ENCODE assay signal across 9 mouse cellular contexts in genomic region chr1:55192015-55192414, GRCm38 (mm10). TPM values are rescaled to one million over a fixed set of nuclear protein-coding genes. Genes with fewer than 3 reads are reported as not detected.
DNase-seq lines count a peak whose midpoint lies in the region; ATAC-seq and TF ChIP-seq lines count a peak whose summit lies in the region.
"Had no signal": no experiment of that assay in that cellular context is flagged by ENCODE, and none has a peak within 500 bp of the region (broad histone marks: within the 10 kb centered on the region; RNA-seq: fewer than 3 reads in every experiment).

No protein-coding gene starts in this region.

- DNase-seq in heart, adult 2 months, result no peak
- peak; percentile 65 for DNase-seq in brain, embryonic 14.5 days (ENCODE audit: low read depth)
- DNase-seq in hindbrain, embryonic 14.5 days (ENCODE audit: low spot score), result peak; percentile 44
- DNase-seq in left cerebral cortex, adult 18-20 months (ENCODE audit: low spot score in 2 of 2), result no peak
- no peak for DNase-seq in urinary bladder, postnatal 4 days (ENCODE audit: low spot score in 2 of 2)
- no peak for DNase-seq in adrenal gland, postnatal 10 days
- DNase-seq: right cerebral cortex, postnatal 4 days had no signal

- no peak for TF ChIP-seq CTCF in heart, adult 2 months (IDR thresholded peaks at IDR 0.05)
- TF ChIP-seq CTCF in brain, embryonic 14.5 days (IDR thresholded peaks at IDR 0.05; ENCODE audit: borderline replicate concordance, extremely low read depth, insufficient read depth, insufficient read length), result no peak

- H3K27ac ChIP-seq in heart, embryonic 12.5 days (ENCODE audit: poor library complexity, severe bottlenecking), result no peak overlapping the region; the same call in 1 of the 2 replicates
- no peak overlapping the region for H3K27ac ChIP-seq in heart, adult 2 months
- peak overlapping the region; percentile 28; the same call in 1 of the 2 replicates for H3K27ac ChIP-seq in hindbrain, embryonic 14.5 days
- H3K27ac ChIP-seq in midbrain, embryonic 13.5 days, result peak overlapping the region; percentile 19; the same call in 1 of the 2 replicates

- peak overlapping the region; percentile 31 for H3K4me3 ChIP-seq in heart, embryonic 12.5 days
- no peak overlapping the region for H3K4me3 ChIP-seq in heart, adult 2 months
- peak overlapping the region; percentile 23 for H3K4me3 ChIP-seq in hindbrain, embryonic 14.5 days (replicated peaks; ENCODE audit: low read length)
- H3K4me3 ChIP-seq in midbrain, embryonic 13.5 days (replicated peaks), result peak overlapping the region; percentile 34

- ATAC-seq in heart, embryonic 12.5 days (ENCODE audit: insufficient number of reproducible peaks, low FRiP score), result no peak
- ATAC-seq in hindbrain, embryonic 14.5 days (ENCODE audit: low FRiP score), result peak; percentile 68; the same call in 1 of the 2 replicates
- ATAC-seq in midbrain, embryonic 13.5 days, result peak; percentile 66

- TF ChIP-seq POLR2A in heart, adult 2 months (IDR thresholded peaks at IDR 0.05; ENCODE audit: insufficient read depth, low read depth, low read length), result no peak
- TF ChIP-seq POLR2A in brain, embryonic 14.5 days (IDR thresholded peaks at IDR 0.05; ENCODE audit: borderline replicate concordance, extremely low read depth, insufficient read depth, insufficient read length, poor library complexity, severe bottlenecking), result no peak

- peaks cover 24% of the 10 kb centered on the region for H3K4me1 ChIP-seq in heart, embryonic 12.5 days (replicated peaks)
- H3K4me1 ChIP-seq in heart, adult 2 months (ENCODE audit: control insufficient read depth, insufficient read depth, low read length), result peaks cover 3% of the 10 kb centered on the region; the same call in 1 of the 2 replicates
- H3K4me1 ChIP-seq in hindbrain, embryonic 14.5 days (replicated peaks; ENCODE audit: control insufficient read depth, insufficient read depth, low read length), result peaks cover 17% of the 10 kb centered on the region
- peaks cover 40% of the 10 kb centered on the region for H3K4me1 ChIP-seq in midbrain, embryonic 13.5 days (replicated peaks)

- H3K9ac ChIP-seq in heart, embryonic 12.5 days, result no peak overlapping the region
- no peak overlapping the region for H3K9ac ChIP-seq in heart, adult 2 months (ENCODE audit: low read depth, low read length)
- peak overlapping the region; percentile 37; the same call in 1 of the 2 replicates for H3K9ac ChIP-seq in hindbrain, embryonic 14.5 days
- H3K9ac ChIP-seq in midbrain, embryonic 13.5 days (replicated peaks), result peak overlapping the region; percentile 54

- WGBS in heart, embryonic 12.5 days, result 29% methylated on average over 8 of the region's 8 CpGs
- 24% methylated on average over 8 of the region's 8 CpGs for WGBS in heart, adult 2 months
- 17% methylated on average over 8 of the region's 8 CpGs for WGBS in hindbrain, embryonic 14.5 days
- WGBS in midbrain, embryonic 13.5 days, result 6% methylated on average over 8 of the region's 8 CpGs

- TF ChIP-seq EP300 in heart, adult 2 months (IDR thresholded peaks at IDR 0.05; ENCODE audit: insufficient read depth, low read depth, low read length), result no peak

- H3K36me3 ChIP-seq in heart, embryonic 12.5 days, result peaks cover 3% of the 10 kb centered on the region; the same call in 1 of the 2 replicates
- H3K36me3 ChIP-seq in heart, adult 2 months (ENCODE audit: control insufficient read depth, insufficient read depth, low read length), result no peaks in the 10 kb centered on the region
- H3K36me3 ChIP-seq in hindbrain, embryonic 14.5 days (replicated peaks; ENCODE audit: control insufficient read depth, insufficient read depth), result no peaks in the 10 kb centered on the region
- no peaks in the 10 kb centered on the region for H3K36me3 ChIP-seq in midbrain, embryonic 13.5 days

- H3K9me3 ChIP-seq in heart, embryonic 12.5 days (replicated peaks), result no peaks in the 10 kb centered on the region
- no peaks in the 10 kb centered on the region for H3K9me3 ChIP-seq in hindbrain, embryonic 14.5 days (ENCODE audit: control insufficient read depth, low read length)
- H3K9me3 ChIP-seq in midbrain, embryonic 13.5 days, result no peaks in the 10 kb centered on the region

- H3K27me3 ChIP-seq in heart, embryonic 12.5 days (replicated peaks), result no peaks in the 10 kb centered on the region
- H3K27me3 ChIP-seq in heart, adult 2 months (ENCODE audit: control insufficient read depth, insufficient read depth, low read length), result no peaks in the 10 kb centered on the region
- no peaks in the 10 kb centered on the region for H3K27me3 ChIP-seq in hindbrain, embryonic 14.5 days (ENCODE audit: control insufficient read depth, insufficient read depth, low read length)
- peaks cover 6% of the 10 kb centered on the region; the same call in 1 of the 2 replicates for H3K27me3 ChIP-seq in midbrain, embryonic 13.5 days

- no peaks in the 10 kb centered on the region for H3K79me2 ChIP-seq in heart, adult 2 months (replicated peaks; ENCODE audit: control insufficient read depth, insufficient read depth, low read length)

- peak overlapping the region; percentile 63 for H3K4me2 ChIP-seq in heart, embryonic 12.5 days
- peak overlapping the region; percentile 46 for H3K4me2 ChIP-seq in hindbrain, embryonic 14.5 days (replicated peaks)
- peak overlapping the region; percentile 56 for H3K4me2 ChIP-seq in midbrain, embryonic 13.5 days (replicated peaks)

- intact Hi-C loops in heart, adult 2 months (cut with DNase I), result loop anchor here (2.0 kb wide), 1 partner anchor 191 kb away; no protein-coding TSS in a partner anchor

RNA-seq across cellular contexts. Expression of gene Rftn2, which starts 34.6 kb away (rescaled TPM):
- 6.5 and 6.8 TPM in 2 replicates for polyA plus RNA-seq in heart, embryonic 12.5 days (2016; fragmentation: Nextera tagmentation; extraction: Ambion mirVana)
- 10 to 100 TPM; 12.1 to 12.8 TPM for total RNA-seq in heart, adult 2 months (2021)
- polyA plus RNA-seq in heart, adult 2 months (2012; rRNA removed), result 2.7 and 6.4 TPM in 2 replicates
- polyA plus RNA-seq in brain, embryonic 14.5 days (2012; rRNA removed), result 8.2 and 8.7 TPM in 2 replicates
- polyA plus RNA-seq in hindbrain, embryonic 14.5 days (2014; fragmentation: Nextera tagmentation; extraction: Ambion mirVana), result 10.2 and 11.6 TPM in 2 replicates
- polyA plus RNA-seq in midbrain, embryonic 13.5 days (2015; fragmentation: Nextera tagmentation; extraction: Ambion mirVana), result 7.6 and 8.5 TPM in 2 replicates
- total RNA-seq in left cerebral cortex, adult 18-20 months (2021), result 10 to 100 TPM; 21.9 to 25.1 TPM
- total RNA-seq in adrenal gland, postnatal 10 days (2021), result 10 to 100 TPM; 14.2 to 19.7 TPM

RNA-seq across cellular contexts. Expression of gene Mars2, which starts 45.0 kb away (rescaled TPM):
- 4.0 and 4.1 TPM in 2 replicates for polyA plus RNA-seq in heart, embryonic 12.5 days (2016; fragmentation: Nextera tagmentation; extraction: Ambion mirVana)
- 1 to 10 TPM; 5.0 to 5.3 TPM for total RNA-seq in heart, adult 2 months (2021)
- polyA plus RNA-seq in heart, adult 2 months (2012; rRNA removed), result 2.0 and 3.6 TPM in 2 replicates
- 4.1 and 4.3 TPM in 2 replicates for polyA plus RNA-seq in brain, embryonic 14.5 days (2012; rRNA removed)
- polyA plus RNA-seq in hindbrain, embryonic 14.5 days (2014; fragmentation: Nextera tagmentation; extraction: Ambion mirVana), result 3.4 and 3.9 TPM in 2 replicates
- 3.2 and 3.6 TPM in 2 replicates for polyA plus RNA-seq in midbrain, embryonic 13.5 days (2015; fragmentation: Nextera tagmentation; extraction: Ambion mirVana)
- 10 to 100 TPM in 1 of 2 experiments, 1 to 10 TPM in 1; 8.7 to 10.1 TPM for total RNA-seq in left cerebral cortex, adult 18-20 months (2021)
- total RNA-seq in adrenal gland, postnatal 10 days (2021), result 1 to 10 TPM; 5.0 to 5.8 TPM

Comparison
In these comparisons a context has a peak if more than half of its experiments do, and no peak if none do; other contexts are left out.
1. H3K27ac ChIP-seq: peak in hindbrain, embryonic 14.5 days (single experiment) and midbrain, embryonic 13.5 days (single experiment); none in heart, embryonic 12.5 days (single experiment) and heart, adult 2 months (single experiment).
2. H3K9ac ChIP-seq: peak in hindbrain, embryonic 14.5 days (single experiment) and midbrain, embryonic 13.5 days (single experiment); none in heart, embryonic 12.5 days (single experiment) and heart, adult 2 months (single experiment).
3. DNase-seq: peak in brain, embryonic 14.5 days (single experiment) and hindbrain, embryonic 14.5 days (single experiment); none in heart, adult 2 months (0 of 2), left cerebral cortex, adult 18-20 months (0 of 2), urinary bladder, postnatal 4 days (0 of 2) and adrenal gland, postnatal 10 days (single experiment).
4. Peak in every context shown above with its lines, with median percentiles within 50 percentile points of each other: H3K4me2 ChIP-seq.